Mouse (Mus musculus): Measurements from ENCODE around the gene Gm21488. TPM values are rescaled to one million over a fixed set of nuclear protein-coding genes. Genes with fewer than 3 reads are reported as not detected.
"Not testable (repeated sequence)": the region's sequence is repeated elsewhere in the genome, so short reads cannot be mapped to it uniquely, and the experiment has no call there.

Gene Gm21488
- not detected in 2 replicates for polyA plus RNA-seq (2015; fragmentation: Nextera tagmentation; extraction: Ambion mirVana)

- not testable (repeated sequence) for H3K36me3 ChIP-seq; H3K4me3 ChIP-seq; ATAC-seq (ENCODE audit: low FRiP score); H3K4me2 ChIP-seq; H3K27me3 ChIP-seq; H3K27ac ChIP-seq; H3K9me3 ChIP-seq; H3K9ac ChIP-seq; H3K4me1 ChIP-seq (replicated peaks)
- no CpG with 5 or more reads among the region's 5 CpGs for WGBS
Measured at GRCm38 (mm10) chrY:27521820-27522219, at the start of gene Gm21488. TSS of gene Gm21488 (minus strand) at chrY:27521920.

All from hindbrain, embryonic 13.5 days (tissue).